Mouse (Mus musculus) ovary, adult 10 weeks (tissue): ENCODE measurements around the gene Tsc22d2. TPM values are rescaled to one million over a fixed set of nuclear protein-coding genes. Genes with fewer than 3 reads are reported as not detected.

Experiments
- polyA plus RNA-seq: library from polyadenylated mRNA; stranded (reverse); fragments of 350-450 nt; fragmentation: Illumina TruSeq; extraction: RNeasy Lipid Tissue Mini Kit (QIAGEN cat#74804); gene quantifications from one replicate; pipeline ENCODE4 v1.2.3, GENCODE M21; 2014

Gene Tsc22d2
- 53.7 TPM for polyA plus RNA-seq

DNA sequence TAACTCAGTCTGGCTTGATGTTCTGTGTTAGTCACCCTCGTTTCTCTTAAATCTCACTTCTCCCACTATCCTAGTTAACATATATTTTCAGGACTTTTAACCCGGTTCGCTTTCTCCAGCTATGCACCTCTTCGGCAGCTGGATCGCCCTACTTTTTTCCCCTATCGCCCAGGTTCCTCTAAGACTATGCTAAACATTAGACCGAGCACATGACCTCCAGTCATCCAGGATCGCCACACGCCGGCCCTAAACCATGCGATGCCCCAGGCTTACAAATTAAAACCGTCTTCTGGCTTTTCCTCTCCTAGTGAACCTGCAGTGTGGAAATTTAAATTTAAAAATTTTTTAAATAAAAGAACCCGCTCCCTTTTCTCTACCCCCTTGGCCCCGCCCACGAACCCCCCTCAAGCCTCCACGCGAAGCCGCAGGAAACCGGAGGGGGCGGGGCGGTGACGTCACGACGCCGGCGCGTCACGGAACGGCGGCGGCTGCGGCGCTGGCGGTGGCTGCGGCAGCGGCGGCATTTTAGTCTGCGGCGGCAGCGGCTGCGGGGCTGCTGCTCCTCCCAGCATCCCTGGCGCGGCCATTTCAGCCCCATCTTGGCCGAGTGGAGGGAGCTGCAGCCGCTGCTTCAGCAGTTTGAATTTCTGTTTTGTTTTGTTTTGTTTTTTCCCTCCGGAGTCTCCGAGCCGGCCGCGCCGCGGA lies at the start of gene Tsc22d2:
Gene Tsc22d2, plus strand, starts transcription at position 482 of the 705 bp plus-strand sequence.

Other genes starting within 250 kb of the Tsc22d2 start
- 343 TPM for gene Eif2a, start 111.1 kb downstream of the Tsc22d2 start, polyA plus RNA-seq
- 473 TPM for gene Serp1, start 111.2 kb downstream of the Tsc22d2 start, polyA plus RNA-seq
- gene Selenot, start 161.9 kb downstream of the Tsc22d2 start, polyA plus RNA-seq: 573 TPM
- not detected for gene Erich6, start 222.5 kb downstream of the Tsc22d2 start, polyA plus RNA-seq